Mouse (Mus musculus) left cerebral cortex, postnatal 36 days (tissue): Measurements from ENCODE around the gene Cela3a. TPM values are rescaled to one million over a fixed set of nuclear protein-coding genes. Genes with fewer than 3 reads are reported as not detected.

Experiments used
- total RNA-seq, 2 experiments: library from RNA; stranded (reverse); gene quantifications; 2 replicates each; pipeline ENCODE4 v1.2.3; 2021

Gene Cela3a
- total RNA-seq, 2 experiments from 2014 or later = not detected

Other genes starting within 250 kb of the Cela3a start
- gene Wnt4, start 132.3 kb downstream of the Cela3a start, total RNA-seq = 10 to 100 TPM; 13.1 to 14.0 TPM
- 100 to 1,000 TPM; 311 to 333 TPM for gene Cdc42, start 52.1 kb downstream of the Cela3a start, total RNA-seq
- not detected for gene Cela3b, start 20.7 kb upstream of the Cela3a start, total RNA-seq
- gene 1700013G24Rik, start 43.5 kb upstream of the Cela3a start, total RNA-seq = not detected
- 1 to 10 TPM; 5.7 to 7.7 TPM for gene Hspg2, start 59.0 kb upstream of the Cela3a start, total RNA-seq
- not detected for gene Ldlrad2, start 164.8 kb upstream of the Cela3a start, total RNA-seq
- gene Usp48, start 184.0 kb upstream of the Cela3a start, total RNA-seq = 100 to 1,000 TPM in 1 of 2 experiments, 10 to 100 TPM in 1; 97.9 to 139 TPM